Mouse (Mus musculus) midbrain, postnatal 0 days (tissue): ENCODE results near the gene Ppm1g. TPM values are rescaled to one million over a fixed set of nuclear protein-coding genes. Genes with fewer than 3 reads are reported as not detected.
A peak's percentile ranks its signal among the peaks of the same experiment; 100 is the strongest.

ENCODE experiments used
- ATAC-seq: fragments of 200-750 bp; cut with Nextera tagmentation; 2 replicates; pipeline ENCODE4 v1.8.0; 2017; ENCODE audit warnings: moderate number of reproducible peaks, mild to moderate bottlenecking, moderate TSS enrichment, moderate library complexity; ENCODE audit not compliant: low FRiP score
- DNase-seq: peaks from one replicate; pipeline ENCODE4 v3.0.0-alpha.2; 2015; ENCODE audit warnings: low spot score
- H3K27ac ChIP-seq: fragments of 300-500 bp; sonication (generic); 2 replicates; pipeline ENCODE4 v1.5.1; 2014; ENCODE audit warnings: low read depth, mild to moderate bottlenecking, low read length, mixed read lengths
- H3K27me3 ChIP-seq: fragments of 300-500 bp; sonication (generic); 2 replicates; pipeline ENCODE4 v1.6.1; 2014; ENCODE audit warnings: low read length, control low read depth, mixed read lengths; ENCODE audit not compliant: insufficient read depth
- H3K36me3 ChIP-seq: fragments of 300-500 bp; sonication (generic); 2 replicates; pipeline ENCODE4 v1.6.1; 2014; ENCODE audit warnings: low read length, control low read depth, mixed read lengths; ENCODE audit not compliant: insufficient read depth
- H3K4me1 ChIP-seq: fragments of 300-500 bp; sonication (generic); 2 replicates; pipeline ENCODE4 v1.6.1; 2014; ENCODE audit warnings: mild to moderate bottlenecking, control low read depth, antibody characterized with exemption, low read length, mixed read lengths; ENCODE audit not compliant: insufficient read depth
- H3K4me2 ChIP-seq: fragments of 300-500 bp; sonication (generic); 2 replicates; pipeline ENCODE4 v1.6.1; 2014; ENCODE audit warnings: low read depth, mild to moderate bottlenecking, low read length, mixed read lengths; ENCODE audit not compliant: poor library complexity, severe bottlenecking
- H3K4me3 ChIP-seq: fragments of 300-500 bp; sonication (generic); 2 replicates; pipeline ENCODE4 v1.5.1; 2014; ENCODE audit warnings: low read depth, mild to moderate bottlenecking, low read length, moderate library complexity
- H3K9ac ChIP-seq: fragments of 300-500 bp; sonication (generic); replicated peaks from 2 replicates; pipeline ENCODE4 v1.6.1; 2014; ENCODE audit warnings: mild to moderate bottlenecking, low read length, moderate library complexity, mixed read lengths; ENCODE audit not compliant: poor library complexity, severe bottlenecking
- H3K9me3 ChIP-seq: fragments of 300-500 bp; sonication (generic); 2 replicates; pipeline ENCODE4 v1.6.1; 2016; ENCODE audit warnings: low read length, control low read depth
- CTCF ChIP-seq: IDR thresholded peaks from 2 replicates; pipeline ENCODE4 v1.5.1; 2016; ENCODE audit warnings: antibody characterized with exemption, mild to moderate bottlenecking
- WGBS: fragments of 180-500 bp; shearing (Covaris S2); extraction: QIAGEN DNeasy Blood & Tissue Kit; methylation state at CpG from one replicate; pipeline ENCODE4 v1.1.7; 2014; 5-methylcytosine and 5-hydroxymethylcytosine counted together
- polyA plus RNA-seq: library from polyadenylated mRNA; unstranded; fragments of >200 nt; fragmentation: Nextera tagmentation; extraction: Ambion mirVana; gene quantifications from 2 replicates; pipeline ENCODE4 v1.2.1, GENCODE M21; 2015
- total RNA-seq: library from RNA; depleted of rRNA; stranded (reverse); fragments of >200 nt; gene quantifications from 2 replicates; pipeline ENCODE4 v1.2.3, GENCODE M21; 2014; rRNA removed

Ppm1g gene
- 87.0 and 95.6 TPM in 2 replicates for total RNA-seq
- 170 and 183 TPM in 2 replicates for polyA plus RNA-seq

GRCm38 (mm10) chr5:31220448-31221303, at the start of gene Ppm1g:
Gene Ppm1g, minus strand, starts transcription at chr5:31220687.
- Histone ChIP-seq H3K27ac (peak within 1 kb of the TSS; percentile 96), H3K4me3 (peak within 1 kb of the TSS; percentile 98), H3K4me2 (peak within 1 kb of the TSS; percentile 78), H3K27me3 (no peaks in the 10 kb centered on the region), H3K9me3 (no peaks in the 10 kb centered on the region), H3K36me3 (no peaks in the 10 kb centered on the region), H3K9ac (peak within 1 kb of the TSS; percentile 90), H3K4me1 (no peaks in the 10 kb centered on the region)
- TF ChIP-seq CTCF: no peak; the same call in 1 of the 2 replicates
- ATAC-seq (peak; percentile 95), DNase-seq (peak; percentile 98)
- under 1% methylated on average over 69 of the region's 70 CpGs for WGBS

GRCm38 (mm10) chr5:31267686-31268085, 47.2 kb upstream of the Ppm1g start:
- Histone ChIP-seq H3K9me3 (no peaks in the 10 kb centered on the region), H3K4me2 (no peak overlapping the region), H3K36me3 (peaks cover 76% of the 10 kb centered on the region), H3K9ac (peak overlapping the region; percentile 33; the same call in 1 of the 2 replicates), H3K4me1 (no peaks in the 10 kb centered on the region), H3K4me3 (no peak overlapping the region), H3K27me3 (no peaks in the 10 kb centered on the region), H3K27ac (no peak overlapping the region)
- ATAC-seq: no peak
- DNase-seq: no peak
- WGBS: 53% methylated on average over 6 of the region's 6 CpGs
- no peak for TF ChIP-seq CTCF

- WGBS: 86% methylated on average over 7 of the region's 7 CpGs
These were observed 45.6 kb upstream of the Ppm1g start for GRCm38 (mm10) chr5:31266101-31266500.

GRCm38 (mm10) chr5:31257616-31258015, 37.1 kb upstream of the Ppm1g start:
- H3K4me1 ChIP-seq: no peaks in the 10 kb centered on the region
- 86% methylated on average over 11 of the region's 11 CpGs for WGBS

More at GRCm38 (mm10) chr5:31266101-31266500, 45.6 kb upstream of the Ppm1g start:
- no peaks in the 10 kb centered on the region for H3K4me1 ChIP-seq
- H3K27ac ChIP-seq: no peak overlapping the region
- peaks cover 82% of the 10 kb centered on the region for H3K36me3 ChIP-seq
- no peak for TF ChIP-seq CTCF
- no peaks in the 10 kb centered on the region for H3K27me3 ChIP-seq
- DNase-seq (no peak), ATAC-seq (no peak)
- no peak overlapping the region for H3K4me2 ChIP-seq
- no peak overlapping the region for H3K4me3 ChIP-seq
- H3K9ac ChIP-seq: no peak overlapping the region
- no peaks in the 10 kb centered on the region for H3K9me3 ChIP-seq

GRCm38 (mm10) chr5:31255971-31256370, 35.5 kb upstream of the Ppm1g start:
- DNase-seq (no peak), ATAC-seq (no peak)
- 85% methylated on average over 2 of the region's 2 CpGs for WGBS
- Histone ChIP-seq H3K9me3 (no peaks in the 10 kb centered on the region), H3K4me2 (no peak overlapping the region), H3K27ac (no peak overlapping the region), H3K36me3 (peaks cover 44% of the 10 kb centered on the region), H3K4me3 (no peak overlapping the region), H3K4me1 (0 out of 2 replicates have a peak, but pooled peaks cover 4% of the 10 kb centered on the region), H3K9ac (no peak overlapping the region), H3K27me3 (no peaks in the 10 kb centered on the region)
- TF ChIP-seq CTCF: no peak

More at GRCm38 (mm10) chr5:31257616-31258015, 37.1 kb upstream of the Ppm1g start:
- Histone ChIP-seq H3K36me3 (peaks cover 54% of the 10 kb centered on the region), H3K27ac (no peak overlapping the region), H3K9me3 (no peaks in the 10 kb centered on the region), H3K4me3 (no peak overlapping the region), H3K9ac (no peak overlapping the region), H3K27me3 (no peaks in the 10 kb centered on the region), H3K4me2 (no peak overlapping the region)
- ATAC-seq: no peak
- no peak for TF ChIP-seq CTCF
- DNase-seq: no peak

GRCm38 (mm10) chr5:31255381-31255780, 34.9 kb upstream of the Ppm1g start:
- no peaks in the 10 kb centered on the region for H3K9me3 ChIP-seq
- DNase-seq (no peak), ATAC-seq (no peak)
- no peaks in the 10 kb centered on the region for H3K27me3 ChIP-seq
- H3K4me2 ChIP-seq: no peak overlapping the region
- peaks cover 44% of the 10 kb centered on the region for H3K36me3 ChIP-seq
- H3K4me3 ChIP-seq: no peak overlapping the region
- WGBS: 98% methylated on average over 2 of the region's 2 CpGs
- no peak overlapping the region for H3K27ac ChIP-seq
- H3K4me1 ChIP-seq: 0 out of 2 replicates have a peak, but pooled peaks cover 4% of the 10 kb centered on the region
- no peak overlapping the region for H3K9ac ChIP-seq
- no peak for TF ChIP-seq CTCF
